11 mouse cellular contexts compared by ENCODE assay signal in genomic region chr16:59517447-59518219, GRCm38 (mm10). TPM values are rescaled to one million over a fixed set of nuclear protein-coding genes. Genes with fewer than 3 reads are reported as not detected.
A peak's percentile ranks its signal among the peaks of the same experiment; 100 is the strongest.
DNase-seq lines count a peak whose midpoint lies in the region; ATAC-seq and TF ChIP-seq lines count a peak whose summit lies in the region.
"Had no signal": no experiment of that assay in that cellular context is flagged by ENCODE, and none has a peak within 500 bp of the region (broad histone marks: within the 10 kb centered on the region; RNA-seq: fewer than 3 reads in every experiment).

No protein-coding gene starts in this region.

- H3K4me1 ChIP-seq in lung, embryonic 14.5 days (ENCODE audit: insufficient read depth): no peaks in the 10 kb centered on the region
- H3K4me1 ChIP-seq: midbrain, embryonic 13.5 days had no signal

- no peaks in the 10 kb centered on the region for H3K27me3 ChIP-seq in lung, embryonic 14.5 days (ENCODE audit: insufficient read depth, low read length)
- H3K27me3 ChIP-seq: midbrain, embryonic 13.5 days had no signal

- no peak overlapping the region for H3K4me2 ChIP-seq in lung, embryonic 14.5 days
- H3K4me2 ChIP-seq: midbrain, embryonic 13.5 days had no signal

- TF ChIP-seq CTCF in lung, embryonic 14.5 days (IDR thresholded peaks at IDR 0.05; ENCODE audit: low read depth): 0 out of 2 replicates have a peak, but pooled peaks have one; percentile 1

- no peak overlapping the region for H3K4me3 ChIP-seq in lung, embryonic 14.5 days (ENCODE audit: low read depth, low read length)
- H3K4me3 ChIP-seq: midbrain, embryonic 13.5 days had no signal

- no peaks in the 10 kb centered on the region for H3K36me3 ChIP-seq in lung, embryonic 14.5 days (ENCODE audit: insufficient read depth)
- H3K36me3 ChIP-seq: G1E; midbrain, embryonic 13.5 days had no signal

- no peak overlapping the region for H3K9ac ChIP-seq in lung, embryonic 14.5 days
- H3K9ac ChIP-seq: midbrain, embryonic 13.5 days had no signal

- no peaks in the 10 kb centered on the region for H3K9me3 ChIP-seq in lung, embryonic 14.5 days (ENCODE audit: low read depth, low read length)
- H3K9me3 ChIP-seq: G1E; midbrain, embryonic 13.5 days had no signal

- no peak for ATAC-seq in lung, embryonic 14.5 days (ENCODE audit: insufficient read depth)
- peak; percentile 92 for ATAC-seq in megakaryocyte, adult 5-6 weeks (ENCODE audit: poor library complexity, severe bottlenecking)
- no peak for ATAC-seq in cerebellum, adult (ENCODE audit: insufficient number of reproducible peaks, low FRiP score, low TSS enrichment)
- ATAC-seq: midbrain, embryonic 13.5 days had no signal

- H3K27ac ChIP-seq in lung, embryonic 14.5 days (ENCODE audit: low read depth): peak overlapping the region; percentile 42; the same call in 1 of the 2 replicates
- H3K27ac ChIP-seq: midbrain, embryonic 13.5 days had no signal

- intact Hi-C loops in left cerebral cortex, postnatal 4 days (cut with DNase I): no loop called here

- DNase-seq in lung, embryonic 14.5 days: peak; percentile 25
- no peak for DNase-seq in lung, postnatal 14 days
- peak; percentile 39 to 65 for DNase-seq in heart, adult 9 months (ENCODE audit: low spot score in 2 of 2)
- peak; percentile 37 for DNase-seq in thymus, postnatal 25 days
- DNase-seq in right cerebral cortex, postnatal 10 days (ENCODE audit: low spot score in 2 of 2): no peak
- DNase-seq in left cerebral cortex, postnatal 4 days: no peak
- DNase-seq: cerebellum, postnatal 14 days had no signal

- WGBS in lung, embryonic 14.5 days: 43% methylated on average over 15 of the region's 15 CpGs

RNA-seq across cellular contexts. Expression of gene Riox2, which starts 46.1 kb away (rescaled TPM):
- polyA plus RNA-seq in lung, embryonic 14.5 days (2014; fragmentation: Nextera tagmentation; extraction: Ambion mirVana): 31.6 and 34.7 TPM in 2 replicates
- 25.3 and 28.4 TPM in 2 replicates for total RNA-seq in megakaryocyte, adult 5-6 weeks (2015)
- 32.2 and 54.4 TPM in 2 replicates for total RNA-seq in megakaryocyte, adult 5-6 weeks (2017)
- 10 to 100 TPM; 15.9 to 16.0 TPM for total RNA-seq in left cerebral cortex, postnatal 4 days (2021)

Comparison
In these comparisons a context has a peak if more than half of its experiments do, and no peak if none do; other contexts are left out.
1. DNase-seq: peak in lung, embryonic 14.5 days (single experiment), heart, adult 9 months (2 of 2) and thymus, postnatal 25 days (single experiment); none in lung, postnatal 14 days (single experiment), right cerebral cortex, postnatal 10 days (0 of 2) and left cerebral cortex, postnatal 4 days (single experiment).